Mouse (Mus musculus) erythroblast, adult 5-6 weeks (primary cell): ENCODE results near the gene Rps29. TPM values are rescaled to one million over a fixed set of nuclear protein-coding genes. Genes with fewer than 3 reads are reported as not detected.
"Not testable (repeated sequence)": the region's sequence is repeated elsewhere in the genome, so short reads cannot be mapped to it uniquely, and the experiment has no call there.

ENCODE experiments used
- ATAC-seq: replicated peaks from 2 replicates; pipeline ENCODE4 v1.8.0; 2016; ENCODE audit warnings: moderate number of reproducible peaks, mild to moderate bottlenecking, moderate TSS enrichment, inconsistent platforms; ENCODE audit not compliant: poor library complexity, low FRiP score, severe bottlenecking
- total RNA-seq, 2 experiments: library from RNA; stranded (forward) in 1 of 2; stranded (reverse) in 1 of 2; fragments of 150-400 nt in 1 of 2; fragments of 200-764, 138-1000 nt in 1 of 2; gene quantifications; 2 replicates each; pipeline versions ENCODE4 v1.2.3 to v1.2.4; 2015 to 2017; ENCODE audit warnings: low replicate concordance in 2 of 2

The Rps29 gene
- total RNA-seq, 2 experiments from 2014 or later: 408 to 531 TPM

- no peak for ATAC-seq
Observed at GRCm38 (mm10) chr12:69181800-69182199, 22.8 kb upstream of the Rps29 start.

DNA sequence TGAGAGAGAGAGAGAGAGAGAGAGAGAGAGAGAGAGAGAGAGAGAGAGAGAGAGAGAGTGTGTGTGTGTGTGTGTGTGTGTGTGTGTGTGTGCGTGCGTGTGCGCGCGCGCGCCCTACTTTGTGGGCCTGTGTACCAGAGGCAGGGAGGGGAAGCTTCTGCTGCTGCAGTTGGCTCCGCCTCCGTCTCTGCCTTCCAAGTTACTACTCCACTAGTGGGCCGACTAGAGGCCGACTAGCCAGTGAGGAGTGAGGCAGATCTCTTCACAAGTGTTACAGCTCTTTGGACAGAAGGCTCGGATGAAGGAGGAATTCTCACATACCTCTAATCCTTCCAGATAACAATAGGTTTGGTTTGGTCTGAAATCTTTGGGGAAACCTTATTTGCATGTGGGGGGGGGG is 20.4 kb upstream of the Rps29 start:
- no peak for ATAC-seq

DNA sequence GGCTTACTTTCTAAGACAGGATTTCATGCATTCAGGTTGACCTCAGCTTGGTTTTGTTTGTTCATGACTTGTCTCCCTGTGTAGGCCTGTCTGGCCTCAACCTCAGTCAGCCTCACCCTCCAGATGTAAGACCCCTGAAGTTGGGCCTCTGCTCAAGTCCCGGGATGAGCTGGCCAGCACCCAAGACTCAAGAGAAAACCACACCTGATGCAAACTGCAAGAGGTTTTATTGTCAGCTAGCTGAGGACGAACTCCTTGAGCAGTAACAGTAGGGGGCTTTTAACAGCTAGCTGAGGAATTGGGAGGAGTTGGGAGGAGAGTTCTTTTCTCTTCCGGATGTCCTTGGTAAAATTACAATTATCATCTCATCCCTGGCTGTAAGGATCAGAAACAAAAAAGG is 18.5 kb upstream of the Rps29 start:
- ATAC-seq: no peak

- no peak for ATAC-seq
Observed at GRCm38 (mm10) chr12:69175975-69176374, 17.0 kb upstream of the Rps29 start.

DNA sequence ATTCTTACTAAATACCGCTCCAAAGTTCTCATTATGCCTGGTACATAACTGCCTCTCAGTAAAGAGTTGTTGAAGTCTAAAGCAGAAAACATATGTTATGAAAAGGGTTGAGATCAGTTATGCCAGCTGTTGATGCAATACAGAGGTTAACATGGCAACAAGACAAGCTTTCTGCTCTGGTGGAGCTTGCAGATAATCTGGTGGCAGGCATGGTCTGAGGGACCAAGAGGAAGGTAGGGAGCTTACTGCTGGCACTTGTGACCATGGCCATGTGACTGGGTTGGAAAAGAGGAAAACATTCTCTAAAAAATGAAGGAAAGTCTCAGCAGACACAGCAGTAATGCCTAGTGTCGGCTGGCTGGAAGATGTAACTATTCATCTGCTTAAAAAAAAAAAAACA is 12.3 kb upstream of the Rps29 start:
- no peak for ATAC-seq

DNA sequence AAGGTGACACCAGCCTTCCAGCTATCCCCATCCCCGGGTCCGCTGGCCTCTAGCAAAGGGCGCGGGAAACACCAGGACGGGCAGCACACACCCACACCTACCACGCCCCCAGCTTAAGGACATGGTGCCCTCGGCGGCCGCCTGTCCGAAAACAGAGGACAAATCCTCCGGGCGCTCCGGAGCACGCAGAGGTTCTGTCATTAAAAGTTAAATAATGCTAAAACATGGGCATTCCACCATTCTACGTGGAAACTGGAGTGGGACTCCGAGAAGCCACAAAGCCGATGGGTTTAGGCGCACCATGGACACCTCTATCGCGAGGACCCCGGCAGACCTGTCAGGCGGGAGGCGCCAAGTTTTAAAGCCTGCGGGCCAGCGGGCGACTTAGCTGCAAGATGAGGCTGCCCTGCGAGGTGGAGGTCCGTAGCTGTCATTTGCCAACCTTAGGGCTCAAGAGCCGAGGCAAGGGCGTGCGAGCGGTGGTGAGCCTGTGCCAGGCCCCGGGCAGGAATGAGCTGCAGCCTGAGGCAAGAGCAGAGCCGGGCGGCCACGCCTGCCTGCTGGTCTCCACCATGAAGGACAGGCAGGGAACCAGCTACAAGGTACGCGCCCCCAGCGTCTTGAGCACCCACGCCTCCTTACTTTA is 9.6 kb upstream of the Rps29 start, which contains the start of gene Lrr1:
Gene Lrr1 (plus strand): TSS at position 354 of the 646 bp plus-strand sequence.
- ATAC-seq: peak; percentile 96

DNA sequence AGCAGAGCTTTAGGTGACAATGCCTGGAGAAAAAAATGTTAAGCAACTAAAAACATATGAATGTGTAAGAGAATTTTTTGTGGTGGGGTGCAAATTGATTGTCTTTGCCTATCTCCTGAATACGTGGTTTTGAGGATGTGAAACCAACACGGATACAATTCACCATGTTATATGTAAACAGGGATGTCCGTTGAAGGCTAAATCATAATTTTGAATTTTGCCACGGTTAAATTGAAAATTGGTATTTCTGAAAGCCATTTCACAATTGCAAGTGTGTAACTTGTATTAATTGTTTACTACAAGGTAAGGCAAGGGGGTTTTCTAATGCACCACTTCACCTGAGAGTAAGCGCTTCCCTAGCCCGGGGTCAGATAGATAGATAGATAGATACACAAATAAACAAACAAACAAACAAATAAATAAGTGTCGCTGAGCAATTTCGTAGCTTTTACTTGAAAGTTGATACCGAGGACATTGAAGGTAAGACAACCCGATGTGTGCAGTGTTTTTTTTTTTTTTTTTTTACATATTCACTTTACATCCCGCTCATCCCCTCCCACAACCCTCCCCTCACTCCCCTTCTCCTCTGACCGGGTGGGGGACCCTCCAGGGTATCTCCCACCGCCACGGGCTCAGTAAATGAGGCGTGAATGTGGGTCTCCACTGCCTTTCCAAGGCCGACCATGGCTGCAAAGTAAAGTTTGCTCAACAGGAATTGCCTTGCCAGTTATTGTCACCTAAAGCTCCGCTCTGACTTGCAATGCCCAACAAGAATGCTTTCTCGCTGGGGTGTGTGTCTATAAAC is 8.9 kb upstream of the Rps29 start:
- ATAC-seq: no peak

GRCm38 (mm10) chr12:69166861-69167581 is 8.0 kb upstream of the Rps29 start:
- not testable (repeated sequence) for ATAC-seq

DNA sequence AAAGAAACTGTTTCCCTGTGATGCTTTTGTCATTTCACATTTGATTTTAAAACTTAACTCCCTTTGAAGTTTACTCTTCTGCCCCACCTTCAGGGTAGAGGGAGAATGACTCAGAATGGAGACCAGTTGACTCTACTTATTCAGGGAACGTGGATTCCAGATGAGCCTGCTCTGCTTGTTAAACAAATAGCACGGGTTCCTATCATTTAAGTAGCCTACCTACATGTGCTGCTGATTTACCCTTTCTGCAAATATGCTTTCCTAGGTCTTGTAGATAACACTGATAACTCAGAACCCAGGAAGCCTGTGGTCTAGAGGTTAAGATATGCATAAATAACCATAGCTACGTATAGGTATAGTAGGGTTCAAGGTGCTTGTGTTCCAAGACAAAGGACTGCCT is 5.9 kb upstream of the Rps29 start:
- no peak for ATAC-seq

GRCm38 (mm10) chr12:69163586-69163985 is 4.6 kb upstream of the Rps29 start:
- not testable (repeated sequence) for ATAC-seq

DNA sequence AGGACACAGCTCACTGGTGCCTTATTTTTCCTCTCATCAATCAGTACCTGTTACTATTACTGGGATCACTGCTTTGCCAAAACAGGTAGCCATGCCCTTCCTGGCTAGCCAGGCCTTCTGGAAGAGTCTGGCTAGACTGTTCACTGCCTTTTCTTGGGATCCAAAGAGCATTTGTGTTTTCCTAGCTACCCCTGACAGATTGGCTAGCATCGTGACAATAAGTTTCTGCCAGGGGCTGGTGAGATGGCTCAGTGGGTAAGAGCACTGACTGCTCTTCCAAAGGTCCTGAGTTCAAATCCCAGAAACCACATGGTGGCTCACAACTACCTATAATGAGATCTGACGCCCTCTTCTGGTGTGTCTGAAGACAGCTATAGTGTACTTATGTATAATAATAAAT is 1.7 kb upstream of the Rps29 start:
- not testable (repeated sequence) for ATAC-seq

GRCm38 (mm10) chr12:69159578-69159940 is 573 bp upstream of the Rps29 start:
- peak; percentile 51 for ATAC-seq

DNA sequence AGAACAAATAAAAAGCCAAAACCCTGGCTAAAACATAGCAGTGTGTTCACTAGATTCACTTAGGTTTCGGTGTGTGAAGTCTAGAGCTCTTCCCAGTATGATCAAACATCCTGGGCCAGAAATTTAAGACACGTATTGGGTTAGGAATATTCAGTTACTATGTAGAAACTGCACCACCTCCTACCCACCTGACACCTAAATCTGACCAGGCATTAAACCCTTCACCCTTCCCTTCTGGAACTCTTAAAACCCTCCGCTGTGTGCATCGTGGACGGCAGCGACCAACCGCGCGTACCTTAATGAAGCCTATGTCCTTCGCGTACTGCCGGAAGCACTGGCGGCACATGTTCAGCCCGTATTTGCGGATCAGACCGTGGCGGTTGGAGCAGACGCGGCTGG is 621 bp downstream of the Rps29 start:
- ATAC-seq: peak; percentile 30

DNA sequence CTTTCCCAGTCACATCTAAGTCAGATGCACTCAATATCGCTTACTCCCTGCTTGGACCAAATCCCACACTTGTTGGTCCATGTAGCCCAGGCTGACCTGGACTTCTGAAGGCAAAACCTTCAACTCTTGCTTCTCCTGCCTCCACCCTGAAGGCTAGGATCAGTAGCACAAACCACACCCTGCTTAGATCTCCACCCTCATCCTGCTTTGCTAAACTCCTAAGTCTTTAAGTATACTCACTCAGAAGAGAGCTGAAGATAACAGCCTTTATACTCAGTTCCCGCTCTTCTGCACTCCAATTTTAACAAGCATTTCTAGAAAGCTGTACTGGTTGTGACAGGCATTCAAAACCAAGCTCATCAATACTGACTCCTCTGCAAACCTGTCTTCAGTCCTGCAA is 1.9 kb downstream of the Rps29 start:
- ATAC-seq: peak; percentile 48

- ATAC-seq: no peak
Observed at GRCm38 (mm10) chr12:69156436-69156835, 2.5 kb downstream of the Rps29 start.

DNA sequence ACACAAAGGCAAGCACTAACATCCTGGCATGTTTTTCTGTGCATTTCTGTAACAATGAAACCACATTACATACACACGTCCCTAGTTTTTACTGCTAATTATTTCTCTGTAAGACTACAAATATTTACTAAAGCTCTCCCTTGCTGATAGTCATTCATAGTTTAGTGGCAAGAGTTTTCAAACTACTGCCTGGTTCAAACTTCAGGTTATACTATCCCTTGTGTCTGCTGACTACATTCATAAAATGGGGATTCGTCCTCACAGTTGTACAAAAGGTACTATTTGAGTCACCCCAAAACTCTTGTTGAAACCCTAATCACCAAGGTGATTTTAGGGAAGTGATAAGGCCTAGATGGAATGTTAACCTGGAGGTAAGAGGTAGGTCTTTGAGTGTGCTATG is 3.1 kb downstream of the Rps29 start:
- ATAC-seq: no peak

GRCm38 (mm10) chr12:69150049-69150448 is 8.9 kb downstream of the Rps29 start:
- ATAC-seq: no peak

DNA sequence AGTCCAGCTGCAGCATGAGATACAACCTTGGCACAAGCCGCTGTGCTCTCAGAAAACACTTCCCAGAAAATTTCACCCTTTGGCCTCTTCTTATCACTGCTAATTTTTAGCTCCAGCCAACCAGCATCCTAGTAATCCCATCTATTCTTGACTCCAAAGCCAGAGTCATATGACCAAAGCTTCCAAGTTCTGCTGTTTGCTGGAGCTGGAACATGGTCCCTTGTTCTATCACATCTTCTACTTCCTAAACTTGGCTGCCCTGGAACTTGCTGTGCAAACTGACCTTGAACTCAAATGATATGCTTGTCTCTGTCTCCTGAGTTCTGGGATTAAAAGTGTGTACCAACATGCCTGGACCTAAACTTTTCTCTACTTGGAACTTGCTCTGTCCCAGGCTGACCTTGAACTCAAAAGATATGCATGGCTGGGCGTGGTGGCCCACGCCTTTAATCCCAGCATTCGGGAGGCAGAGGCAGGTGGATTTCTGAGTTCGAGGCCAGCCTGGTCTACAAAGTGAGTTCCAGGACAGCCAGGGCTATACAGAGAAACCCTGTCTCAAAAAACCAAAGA is 11.7 kb downstream of the Rps29 start:
- no peak for ATAC-seq

DNA sequence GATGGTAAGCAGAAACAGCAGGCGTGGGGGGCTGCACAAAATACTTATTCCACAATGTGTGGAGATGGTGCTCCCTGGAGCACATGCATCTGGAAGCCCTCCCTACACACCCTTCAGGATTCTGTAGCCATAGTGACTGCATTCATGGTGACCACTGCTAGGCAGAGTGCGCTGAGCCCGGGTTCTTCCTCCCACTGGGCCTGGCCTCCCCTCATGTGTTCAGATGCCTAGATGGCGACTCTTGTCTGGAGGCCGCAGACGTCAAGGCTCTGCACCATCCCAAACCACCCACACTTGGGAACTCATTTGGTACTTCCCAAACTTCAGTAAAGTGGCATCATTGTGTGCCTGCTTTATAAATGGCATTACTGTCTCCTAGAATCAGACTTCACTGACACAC is 15.5 kb downstream of the Rps29 start:
- no peak for ATAC-seq

- no peak for ATAC-seq
Observed at GRCm38 (mm10) chr12:69139841-69140240, 19.1 kb downstream of the Rps29 start.
